Mouse (Mus musculus) liver, postnatal 0 days (tissue): ENCODE data around the gene Psma2. TPM values are rescaled to one million over a fixed set of nuclear protein-coding genes. Genes with fewer than 3 reads are reported as not detected.
A peak's percentile ranks its signal among the peaks of the same experiment; 100 is the strongest.

Experiments used
- ATAC-seq: fragments of 200-750 bp; cut with Nextera tagmentation; 2 replicates; pipeline ENCODE4 v1.8.0; 2017; ENCODE audit warnings: mild to moderate bottlenecking, moderate library complexity
- DNase-seq: peaks from one replicate; pipeline ENCODE4 v3.0.0-alpha.2; 2016
- H3K27ac ChIP-seq: fragments of 300-500 bp; sonication (generic); 2 replicates; pipeline ENCODE4 v1.5.1; 2014; ENCODE audit warnings: antibody characterized with exemption, moderate library complexity, mild to moderate bottlenecking, low read depth
- H3K27me3 ChIP-seq: fragments of 300-500 bp; sonication (generic); 2 replicates; pipeline ENCODE4 v1.6.1; 2014; ENCODE audit warnings: low read length, control low read depth, mixed read lengths; ENCODE audit not compliant: insufficient read depth
- H3K36me3 ChIP-seq: fragments of 300-500 bp; sonication (generic); replicated peaks from 2 replicates; pipeline ENCODE4 v1.6.1; 2014; ENCODE audit warnings: mild to moderate bottlenecking, control low read depth, low read length, moderate library complexity, mixed read lengths; ENCODE audit not compliant: insufficient read depth
- H3K4me1 ChIP-seq: fragments of 300-500 bp; sonication (generic); 2 replicates; pipeline ENCODE4 v1.6.1; 2014; ENCODE audit warnings: antibody characterized with exemption, mild to moderate bottlenecking, control low read depth; ENCODE audit not compliant: insufficient read depth
- H3K4me2 ChIP-seq: fragments of 300-500 bp; sonication (generic); 2 replicates; pipeline ENCODE4 v1.6.1; 2014; ENCODE audit warnings: low read depth, mild to moderate bottlenecking, low read length, moderate library complexity, mixed read lengths
- H3K4me3 ChIP-seq: fragments of 300-500 bp; sonication (generic); 2 replicates; pipeline ENCODE4 v1.5.1; 2014; ENCODE audit warnings: low read depth, low read length
- H3K9ac ChIP-seq: fragments of 300-500 bp; sonication (generic); replicated peaks from 2 replicates; pipeline ENCODE4 v1.6.1; 2014; ENCODE audit warnings: mild to moderate bottlenecking, moderate library complexity
- H3K9me3 ChIP-seq: fragments of 300-500 bp; sonication (generic); 2 replicates; pipeline ENCODE4 v1.6.1; 2016; ENCODE audit warnings: mild to moderate bottlenecking, control low read depth, low read length, mixed read lengths
- CTCF ChIP-seq: sonication (generic); IDR thresholded peaks from 2 replicates; pipeline ENCODE4 v1.5.1; 2016; ENCODE audit warnings: antibody characterized with exemption, low read depth
- EP300 ChIP-seq: IDR thresholded peaks from 2 replicates; pipeline ENCODE4 v1.6.1; 2016; ENCODE audit warnings: antibody characterized with exemption, low read depth, mild to moderate bottlenecking
- WGBS: fragments of 180-500 bp; shearing (Covaris S2); extraction: QIAGEN DNeasy Blood & Tissue Kit; methylation state at CpG from one replicate; pipeline ENCODE4 v1.1.7; 2014; ENCODE audit not compliant: insufficient replicate concordance; 5-methylcytosine and 5-hydroxymethylcytosine counted together
- polyA plus RNA-seq: library from polyadenylated mRNA; unstranded; fragments of >200 nt; fragmentation: Nextera tagmentation; extraction: Ambion mirVana; gene quantifications from 2 replicates; pipeline ENCODE4 v1.2.1, GENCODE M21; 2015

Gene Psma2
- polyA plus RNA-seq, 1 experiment from 2014 or later = 103 TPM

GRCm38 (mm10) chr13:14670342-14670741 lies 57.3 kb downstream of the Psma2 start:
- H3K9ac ChIP-seq = no peak overlapping the region
- no peak for ATAC-seq
- H3K9me3 ChIP-seq = no peaks in the 10 kb centered on the region
- no peak for TF ChIP-seq EP300
- TF ChIP-seq CTCF = peak; percentile 48
- no peak overlapping the region for H3K27ac ChIP-seq
- no peak overlapping the region for H3K4me2 ChIP-seq
- no peaks in the 10 kb centered on the region for H3K27me3 ChIP-seq
- no peaks in the 10 kb centered on the region for H3K4me1 ChIP-seq
- WGBS = 23% methylated on average over 2 of the region's 2 CpGs
- no peak overlapping the region for H3K4me3 ChIP-seq
- no peak for DNase-seq
- no peaks in the 10 kb centered on the region for H3K36me3 ChIP-seq

- Histone ChIP-seq H3K4me3 (no peak overlapping the region), H3K36me3 (no peaks in the 10 kb centered on the region), H3K4me2 (no peak overlapping the region), H3K27me3 (no peaks in the 10 kb centered on the region), H3K9me3 (no peaks in the 10 kb centered on the region), H3K9ac (no peak overlapping the region), H3K4me1 (no peaks in the 10 kb centered on the region), H3K27ac (no peak overlapping the region)
- TF ChIP-seq CTCF (no peak), EP300 (no peak)
- ATAC-seq (no peak), DNase-seq (no peak)
- 60% methylated on average over 3 of the region's 3 CpGs for WGBS
Observed at GRCm38 (mm10) chr13:14688955-14689354, 75.9 kb downstream of the Psma2 start.

GRCm38 (mm10) chr13:14716801-14717200 lies 103.8 kb downstream of the Psma2 start:
- Histone ChIP-seq H3K36me3 (no peaks in the 10 kb centered on the region), H3K4me3 (no peak overlapping the region), H3K9ac (no peak overlapping the region), H3K27me3 (no peaks in the 10 kb centered on the region), H3K9me3 (no peaks in the 10 kb centered on the region), H3K4me2 (no peak overlapping the region), H3K4me1 (no peaks in the 10 kb centered on the region), H3K27ac (no peak overlapping the region)
- 66% methylated on average over 2 of the region's 2 CpGs for WGBS
- ATAC-seq = no peak
- no peak for DNase-seq
- TF ChIP-seq EP300 = no peak
- TF ChIP-seq CTCF = no peak

GRCm38 (mm10) chr13:14717755-14718154 lies 104.7 kb downstream of the Psma2 start:
- WGBS = 70% methylated on average over 3 of the region's 3 CpGs
- Histone ChIP-seq H3K9me3 (no peaks in the 10 kb centered on the region), H3K9ac (no peak overlapping the region), H3K27ac (no peak overlapping the region), H3K4me3 (no peak overlapping the region), H3K4me2 (no peak overlapping the region), H3K4me1 (no peaks in the 10 kb centered on the region), H3K36me3 (no peaks in the 10 kb centered on the region), H3K27me3 (no peaks in the 10 kb centered on the region)
- no peak for TF ChIP-seq EP300
- no peak for TF ChIP-seq CTCF
- DNase-seq (no peak), ATAC-seq (no peak)

Other genes starting within 250 kb of the Psma2 start
- gene Hecw1, start 90.0 kb upstream of the Psma2 start, polyA plus RNA-seq = not detected in 2 replicates
- 69.4 and 70.7 TPM in 2 replicates for gene Mrpl32, start 75 bp upstream of the Psma2 start, polyA plus RNA-seq
- 11.3 and 12.5 TPM in 2 replicates for gene AW209491, start 16.9 kb downstream of the Psma2 start, polyA plus RNA-seq